Mouse (Mus musculus) embryo, embryonic 9.5 days (tissue): ENCODE measurements around the gene Mypop.

Experiments used
- DNase-seq: peaks from one replicate; pipeline ENCODE4 v3.0.0-alpha.2; 2017; ENCODE audit errors: extremely low spot score

The Mypop gene

GRCm38 (mm10) chr7:18990601-18991295 lies at the start of gene Mypop:
Gene Mypop, plus strand, starts transcription at chr7:18991245.
- DNase-seq: peak; percentile 99

GRCm38 (mm10) chr7:18942376-18942775 lies 48.7 kb upstream of the Mypop start:
- no peak for DNase-seq

- DNase-seq: no peak
Measured at GRCm38 (mm10) chr7:18942815-18943214, 48.2 kb upstream of the Mypop start.

- DNase-seq: no peak
Measured at GRCm38 (mm10) chr7:18948151-18948550, 42.9 kb upstream of the Mypop start.

- peak; percentile 74 for DNase-seq
Measured at GRCm38 (mm10) chr7:18949781-18950522, 41.1 kb upstream of the Mypop start.

GRCm38 (mm10) chr7:18950523-18951315 lies 40.3 kb upstream of the Mypop start:
- DNase-seq: peak; percentile 59

GRCm38 (mm10) chr7:18951397-18951796 lies 39.6 kb upstream of the Mypop start:
- peak; percentile 61 for DNase-seq

- peak; percentile 66 for DNase-seq
Measured at GRCm38 (mm10) chr7:18957569-18958383, 33.3 kb upstream of the Mypop start.

- no peak for DNase-seq
Measured at GRCm38 (mm10) chr7:18958384-18958766, 32.7 kb upstream of the Mypop start.

- no peak for DNase-seq
Measured at GRCm38 (mm10) chr7:18959446-18959845, 31.6 kb upstream of the Mypop start.

GRCm38 (mm10) chr7:18962171-18962792 lies 28.8 kb upstream of the Mypop start:
- DNase-seq: peak; percentile 66

GRCm38 (mm10) chr7:18962795-18963194 lies 28.2 kb upstream of the Mypop start:
- DNase-seq: no peak

- DNase-seq: no peak
Measured at GRCm38 (mm10) chr7:18963294-18963843, 27.7 kb upstream of the Mypop start.

- DNase-seq: no peak
Measured at GRCm38 (mm10) chr7:18965312-18965711, 25.7 kb upstream of the Mypop start.

GRCm38 (mm10) chr7:18967603-18968002 lies 23.4 kb upstream of the Mypop start:
- no peak for DNase-seq

GRCm38 (mm10) chr7:18970956-18971355 lies 20.1 kb upstream of the Mypop start:
- no peak for DNase-seq

- no peak for DNase-seq
Measured at GRCm38 (mm10) chr7:18978381-18978780, 12.7 kb upstream of the Mypop start.

- no peak for DNase-seq
Measured at GRCm38 (mm10) chr7:18986503-18986902, 4.5 kb upstream of the Mypop start.

- DNase-seq: no peak
Measured at GRCm38 (mm10) chr7:18987100-18987499, 3.9 kb upstream of the Mypop start, which contains the start of gene Nanos2. Gene Nanos2, plus strand, starts transcription at chr7:18987400.

GRCm38 (mm10) chr7:18987747-18988146 lies 3.3 kb upstream of the Mypop start:
- DNase-seq: no peak

GRCm38 (mm10) chr7:18988780-18989179 lies 2.3 kb upstream of the Mypop start:
- DNase-seq: no peak
